Mouse (Mus musculus): ENCODE results near the gene Cd52. TPM values are rescaled to one million over a fixed set of nuclear protein-coding genes. Genes with fewer than 3 reads are reported as not detected.
A peak's percentile ranks its signal among the peaks of the same experiment; 100 is the strongest.

The Cd52 gene
- polyA plus RNA-seq, 1 experiment from 2014 or later = 5.2 TPM

- 34% methylated on average over 8 of the region's 8 CpGs for WGBS
These were observed 42.3 kb downstream of the Cd52 start for GRCm38 (mm10) chr4:134052560-134052959.

GRCm38 (mm10) chr4:134051912-134052311 is 43.0 kb downstream of the Cd52 start:
- Histone ChIP-seq H3K9me3 (replicated peaks; ENCODE audit: control insufficient read depth, low read length) (no peaks in the 10 kb centered on the region), H3K9ac (replicated peaks; ENCODE audit: low read length) (no peak overlapping the region), H3K27ac (replicated peaks; ENCODE audit: low read depth, low read length) (no peak overlapping the region), H3K4me3 (ENCODE audit: low read depth, low read length) (no peak overlapping the region), H3K27me3 (ENCODE audit: control insufficient read depth, insufficient read depth, low read length) (no peaks in the 10 kb centered on the region), H3K36me3 (replicated peaks; ENCODE audit: control insufficient read depth, insufficient read depth, low read depth, low read length) (no peaks in the 10 kb centered on the region), H3K4me2 (ENCODE audit: low read depth, low read length) (no peak overlapping the region), H3K4me1 (ENCODE audit: control insufficient read depth, insufficient read depth, low read length) (no peaks in the 10 kb centered on the region)
- ATAC-seq (replicated peaks; ENCODE audit: insufficient number of reproducible peaks, low FRiP score, low TSS enrichment, low read depth) (no peak), DNase-seq (ENCODE audit: low spot score) (no peak)
- WGBS = 80% methylated on average over 5 of the region's 5 CpGs

More at GRCm38 (mm10) chr4:134052560-134052959, 42.3 kb downstream of the Cd52 start:
- no peaks in the 10 kb centered on the region for H3K36me3 ChIP-seq (replicated peaks; ENCODE audit: control insufficient read depth, insufficient read depth, low read depth, low read length)
- H3K4me1 ChIP-seq (ENCODE audit: control insufficient read depth, insufficient read depth, low read length) = no peaks in the 10 kb centered on the region
- no peak overlapping the region for H3K9ac ChIP-seq (replicated peaks; ENCODE audit: low read length)
- H3K9me3 ChIP-seq (replicated peaks; ENCODE audit: control insufficient read depth, low read length) = no peaks in the 10 kb centered on the region
- no peak overlapping the region for H3K27ac ChIP-seq (replicated peaks; ENCODE audit: low read depth, low read length)
- DNase-seq (ENCODE audit: low spot score) (no peak), ATAC-seq (replicated peaks; ENCODE audit: insufficient number of reproducible peaks, low FRiP score, low TSS enrichment, low read depth) (no peak)
- H3K4me3 ChIP-seq (ENCODE audit: low read depth, low read length) = no peak overlapping the region
- no peaks in the 10 kb centered on the region for H3K27me3 ChIP-seq (ENCODE audit: control insufficient read depth, insufficient read depth, low read length)
- H3K4me2 ChIP-seq (ENCODE audit: low read depth, low read length) = no peak overlapping the region

GRCm38 (mm10) chr4:134047648-134048047 is 47.2 kb downstream of the Cd52 start:
- H3K36me3 ChIP-seq (replicated peaks; ENCODE audit: control insufficient read depth, insufficient read depth, low read depth, low read length) = no peaks in the 10 kb centered on the region
- no peak overlapping the region for H3K9ac ChIP-seq (replicated peaks; ENCODE audit: low read length)
- no peaks in the 10 kb centered on the region for H3K9me3 ChIP-seq (replicated peaks; ENCODE audit: control insufficient read depth, low read length)
- no peaks in the 10 kb centered on the region for H3K4me1 ChIP-seq (ENCODE audit: control insufficient read depth, insufficient read depth, low read length)
- H3K27ac ChIP-seq (replicated peaks; ENCODE audit: low read depth, low read length) = no peak overlapping the region
- no peaks in the 10 kb centered on the region for H3K27me3 ChIP-seq (ENCODE audit: control insufficient read depth, insufficient read depth, low read length)
- no peak for ATAC-seq (replicated peaks; ENCODE audit: insufficient number of reproducible peaks, low FRiP score, low TSS enrichment, low read depth)
- WGBS = 73% methylated on average over 5 of the region's 5 CpGs
- H3K4me3 ChIP-seq (ENCODE audit: low read depth, low read length) = no peak overlapping the region
- H3K4me2 ChIP-seq (ENCODE audit: low read depth, low read length) = no peak overlapping the region
- DNase-seq (ENCODE audit: low spot score) = no peak

GRCm38 (mm10) chr4:134043041-134043440 is 51.8 kb downstream of the Cd52 start:
- Histone ChIP-seq H3K4me3 (ENCODE audit: low read depth, low read length) (no peak overlapping the region), H3K27me3 (ENCODE audit: control insufficient read depth, insufficient read depth, low read length) (no peaks in the 10 kb centered on the region), H3K9ac (replicated peaks; ENCODE audit: low read length) (no peak overlapping the region), H3K4me2 (ENCODE audit: low read depth, low read length) (no peak overlapping the region), H3K36me3 (replicated peaks; ENCODE audit: control insufficient read depth, insufficient read depth, low read depth, low read length) (no peaks in the 10 kb centered on the region), H3K9me3 (replicated peaks; ENCODE audit: control insufficient read depth, low read length) (no peaks in the 10 kb centered on the region), H3K4me1 (ENCODE audit: control insufficient read depth, insufficient read depth, low read length) (no peaks in the 10 kb centered on the region), H3K27ac (replicated peaks; ENCODE audit: low read depth, low read length) (no peak overlapping the region)
- 58% methylated on average over 2 of the region's 2 CpGs for WGBS
- no peak for DNase-seq (ENCODE audit: low spot score)
- ATAC-seq (replicated peaks; ENCODE audit: insufficient number of reproducible peaks, low FRiP score, low TSS enrichment, low read depth) = no peak

DNA sequence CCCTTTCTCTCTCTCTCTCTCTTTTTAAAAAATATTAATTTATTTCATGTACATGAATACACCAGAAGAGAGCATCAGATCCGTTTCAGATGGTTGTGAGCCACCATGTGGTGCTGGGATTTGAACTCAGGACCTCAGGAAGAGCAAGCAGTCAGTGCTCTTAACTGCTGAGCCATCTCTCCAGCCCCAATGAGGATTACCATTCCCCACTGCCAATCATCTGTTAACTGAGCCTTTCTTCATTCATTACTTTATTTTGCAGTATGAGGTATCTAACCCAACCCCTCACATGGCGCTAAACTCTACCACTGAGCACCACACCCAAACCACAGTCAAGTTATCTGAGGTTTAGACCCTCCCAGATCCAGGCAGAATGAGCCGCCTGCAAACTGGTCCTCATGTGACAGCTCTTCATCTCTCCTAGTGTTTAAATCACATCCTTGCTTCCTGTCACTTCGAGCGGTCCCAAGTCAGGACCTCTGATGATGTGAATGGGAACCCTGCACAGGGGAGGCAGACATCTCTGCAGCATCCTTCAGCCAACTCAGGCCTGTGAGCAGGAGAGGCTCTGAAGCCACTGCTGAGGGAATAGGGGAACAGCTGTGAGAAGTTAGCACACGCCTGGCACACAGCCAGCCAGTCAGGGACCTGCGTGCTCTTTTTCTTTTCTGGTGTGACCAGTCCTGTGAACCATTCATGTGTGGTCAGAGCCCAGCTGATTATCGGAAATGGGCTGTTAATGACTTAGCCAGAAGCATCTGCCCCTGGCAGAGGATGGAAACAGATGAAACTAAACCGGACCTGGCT is 53.4 kb downstream of the Cd52 start:
- no peak overlapping the region for H3K4me3 ChIP-seq (ENCODE audit: low read depth, low read length)
- 51% methylated on average over 9 of the region's 9 CpGs for WGBS
- H3K27me3 ChIP-seq (ENCODE audit: control insufficient read depth, insufficient read depth, low read length) = no peaks in the 10 kb centered on the region
- H3K9me3 ChIP-seq (replicated peaks; ENCODE audit: control insufficient read depth, low read length) = no peaks in the 10 kb centered on the region
- no peaks in the 10 kb centered on the region for H3K36me3 ChIP-seq (replicated peaks; ENCODE audit: control insufficient read depth, insufficient read depth, low read depth, low read length)
- H3K9ac ChIP-seq (replicated peaks; ENCODE audit: low read length) = 0 out of 2 replicates have a peak overlapping the region, but pooled peaks have one; percentile 22
- H3K4me2 ChIP-seq (ENCODE audit: low read depth, low read length) = no peak overlapping the region
- no peak overlapping the region for H3K27ac ChIP-seq (replicated peaks; ENCODE audit: low read depth, low read length)
- ATAC-seq (replicated peaks; ENCODE audit: insufficient number of reproducible peaks, low FRiP score, low TSS enrichment, low read depth) = no peak
- H3K4me1 ChIP-seq (ENCODE audit: control insufficient read depth, insufficient read depth, low read length) = no peaks in the 10 kb centered on the region
- DNase-seq (ENCODE audit: low spot score) = peak; percentile 61

DNA sequence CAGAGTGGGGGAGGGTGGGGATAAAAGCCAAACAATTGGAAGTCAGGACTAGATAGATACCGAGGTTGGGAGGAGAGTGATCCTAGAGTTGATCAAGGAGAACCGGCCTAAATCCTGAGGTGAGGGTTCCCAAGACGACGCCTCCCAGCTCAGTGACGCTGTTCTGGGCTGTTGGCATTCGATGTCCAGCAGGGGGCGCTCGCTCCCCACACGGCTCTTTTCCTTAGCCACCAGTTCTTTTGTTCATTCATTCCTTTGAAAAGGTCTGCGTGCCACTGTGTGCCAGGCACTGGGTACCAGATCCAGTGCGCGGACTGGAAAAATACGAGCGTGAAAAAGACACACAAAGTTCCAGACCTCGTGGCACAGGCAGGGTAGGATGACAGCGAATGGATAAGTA is 58.9 kb downstream of the Cd52 start:
- H3K27ac ChIP-seq (replicated peaks; ENCODE audit: low read depth, low read length) = no peak overlapping the region
- H3K9ac ChIP-seq (replicated peaks; ENCODE audit: low read length) = no peak overlapping the region
- no peak overlapping the region for H3K4me3 ChIP-seq (ENCODE audit: low read depth, low read length)
- H3K36me3 ChIP-seq (replicated peaks; ENCODE audit: control insufficient read depth, insufficient read depth, low read depth, low read length) = no peaks in the 10 kb centered on the region
- H3K4me2 ChIP-seq (ENCODE audit: low read depth, low read length) = no peak overlapping the region
- H3K9me3 ChIP-seq (replicated peaks; ENCODE audit: control insufficient read depth, low read length) = no peaks in the 10 kb centered on the region
- H3K4me1 ChIP-seq (ENCODE audit: control insufficient read depth, insufficient read depth, low read length) = no peaks in the 10 kb centered on the region
- DNase-seq (ENCODE audit: low spot score) (peak; percentile 90), ATAC-seq (replicated peaks; ENCODE audit: insufficient number of reproducible peaks, low FRiP score, low TSS enrichment, low read depth) (no peak)
- no peaks in the 10 kb centered on the region for H3K27me3 ChIP-seq (ENCODE audit: control insufficient read depth, insufficient read depth, low read length)
- 5% methylated on average over 16 of the region's 16 CpGs for WGBS

Other genes starting within 250 kb of the Cd52 start
- gene Rps6ka1, start 207.3 kb downstream of the Cd52 start, polyA plus RNA-seq (2014; fragmentation: Nextera tagmentation; extraction: Ambion mirVana) = 34.9 and 39.1 TPM in 2 replicates
- 3,707 and 3,970 TPM in 2 replicates for gene Hmgn2, start 126.4 kb downstream of the Cd52 start, polyA plus RNA-seq (2014; fragmentation: Nextera tagmentation; extraction: Ambion mirVana)
- gene Dhdds, start 94.2 kb downstream of the Cd52 start, polyA plus RNA-seq (2014; fragmentation: Nextera tagmentation; extraction: Ambion mirVana) = 38.1 and 46.1 TPM in 2 replicates
- 0.49 and 2.2 TPM in 2 replicates for gene Lin28a, start 76.2 kb downstream of the Cd52 start, polyA plus RNA-seq (2014; fragmentation: Nextera tagmentation; extraction: Ambion mirVana)
- gene Zfp683, start 41.2 kb downstream of the Cd52 start, polyA plus RNA-seq (2014; fragmentation: Nextera tagmentation; extraction: Ambion mirVana) = not detected in 2 replicates
- 1.8 and 3.6 TPM in 2 replicates for gene Crybg2, start 34.3 kb downstream of the Cd52 start, polyA plus RNA-seq (2014; fragmentation: Nextera tagmentation; extraction: Ambion mirVana)
- 5.7 and 6.0 TPM in 2 replicates for gene Ubxn11, start 7.5 kb upstream of the Cd52 start, polyA plus RNA-seq (2014; fragmentation: Nextera tagmentation; extraction: Ambion mirVana)
- 316 TPM in 2 replicates for gene Sh3bgrl3, start 33.7 kb upstream of the Cd52 start, polyA plus RNA-seq (2014; fragmentation: Nextera tagmentation; extraction: Ambion mirVana)
- gene Cep85, start 92.0 kb upstream of the Cd52 start, polyA plus RNA-seq (2014; fragmentation: Nextera tagmentation; extraction: Ambion mirVana) = 27.5 and 29.4 TPM in 2 replicates
- 0.14 TPM in 2 replicates for gene Gm7534, start 107.9 kb upstream of the Cd52 start, polyA plus RNA-seq (2014; fragmentation: Nextera tagmentation; extraction: Ambion mirVana)
- gene Catsper4, start 132.3 kb upstream of the Cd52 start, polyA plus RNA-seq (2014; fragmentation: Nextera tagmentation; extraction: Ambion mirVana) = 0.14 TPM in 1 of 2 replicates, not detected in the other
- 0.93 and 1.1 TPM in 2 replicates for gene Cnksr1, start 143.3 kb upstream of the Cd52 start, polyA plus RNA-seq (2014; fragmentation: Nextera tagmentation; extraction: Ambion mirVana)
- gene E130218I03Rik, start 148.6 kb upstream of the Cd52 start, polyA plus RNA-seq (2014; fragmentation: Nextera tagmentation; extraction: Ambion mirVana) = 0.39 and 0.65 TPM in 2 replicates
- 16.5 and 18.3 TPM in 2 replicates for gene Zfp593, start 150.5 kb upstream of the Cd52 start, polyA plus RNA-seq (2014; fragmentation: Nextera tagmentation; extraction: Ambion mirVana)
- gene Gm30191, start 151.9 kb upstream of the Cd52 start, polyA plus RNA-seq (2014; fragmentation: Nextera tagmentation; extraction: Ambion mirVana) = not detected in 2 replicates
- 5.7 and 7.7 TPM in 2 replicates for gene Grrp1, start 159.0 kb upstream of the Cd52 start, polyA plus RNA-seq (2014; fragmentation: Nextera tagmentation; extraction: Ambion mirVana)
- gene Pdik1l, start 192.8 kb upstream of the Cd52 start, polyA plus RNA-seq (2014; fragmentation: Nextera tagmentation; extraction: Ambion mirVana) = 22.8 and 24.4 TPM in 2 replicates
- 0.39 TPM in 1 of 2 replicates, not detected in the other for gene Trim63, start 220.0 kb upstream of the Cd52 start, polyA plus RNA-seq (2014; fragmentation: Nextera tagmentation; extraction: Ambion mirVana)
- 0.07 TPM in 1 of 2 replicates, not detected in the other for gene Slc30a2, start 248.1 kb upstream of the Cd52 start, polyA plus RNA-seq (2014; fragmentation: Nextera tagmentation; extraction: Ambion mirVana)